Mouse (Mus musculus) liver, embryonic 14.5 days (tissue): ENCODE data around the gene Bend5. TPM values are rescaled to one million over a fixed set of nuclear protein-coding genes. Genes with fewer than 3 reads are reported as not detected.

ENCODE experiments used
- ATAC-seq: fragments of 200-750 bp; cut with Nextera tagmentation; 2 replicates; pipeline ENCODE4 v1.8.0; 2017; ENCODE audit warnings: moderate number of reproducible peaks, mild to moderate bottlenecking, moderate library complexity; ENCODE audit not compliant: insufficient read depth
- DNase-seq, 3 experiments: peaks; one replicate each; pipeline ENCODE4 v3.0.0-alpha.2; 2012 to 2013; ENCODE audit warnings: low read depth in 3 of 3, low spot score in 3 of 3
- H3K27ac ChIP-seq: fragments of 300-500 bp; sonication (generic); 2 replicates; pipeline ENCODE4 v1.5.1; 2014; ENCODE audit warnings: moderate library complexity, mild to moderate bottlenecking, control low read depth, inconsistent platforms
- H3K27me3 ChIP-seq: fragments of 300-500 bp; sonication (generic); 2 replicates; pipeline ENCODE4 v1.6.1; 2014; ENCODE audit warnings: mild to moderate bottlenecking, low read length, moderate library complexity; ENCODE audit not compliant: control insufficient read depth, insufficient read depth
- H3K36me3 ChIP-seq: fragments of 300-500 bp; sonication (generic); replicated peaks from 2 replicates; pipeline ENCODE4 v1.6.1; 2014; ENCODE audit warnings: low read depth; ENCODE audit not compliant: control insufficient read depth, insufficient read depth
- H3K4me1 ChIP-seq, 2 experiments: fragments of 200-500 bp in 1 of 2; fragments of 300-500 bp in 1 of 2; sonication (generic) in 1 of 2; replicated peaks; 2 replicates each; pipeline ENCODE4 v1.6.1; 2012 to 2014; ENCODE audit warnings: antibody characterized with exemption in 1 of 2, inconsistent platforms in 1 of 2, low read length in 1 of 2; ENCODE audit not compliant: control insufficient read depth in 2 of 2, insufficient read depth in 2 of 2
- H3K4me2 ChIP-seq: fragments of 300-500 bp; sonication (generic); 2 replicates; pipeline ENCODE4 v1.6.1; 2014; ENCODE audit warnings: low read depth, mild to moderate bottlenecking, control low read depth, moderate library complexity
- H3K4me3 ChIP-seq, 2 experiments: fragments of 200-500 bp in 1 of 2; fragments of 300-500 bp in 1 of 2; sonication (generic) in 1 of 2; 2 replicates each; pipeline ENCODE4 v1.5.1; 2012 to 2014; ENCODE audit warnings: low read depth in 2 of 2, low read length in 2 of 2, mild to moderate bottlenecking in 2 of 2, control low read depth in 1 of 2, inconsistent platforms in 1 of 2, moderate library complexity in 1 of 2; ENCODE audit not compliant: insufficient read depth in 1 of 2
- H3K9ac ChIP-seq: fragments of 300-500 bp; sonication (generic); replicated peaks from 2 replicates; pipeline ENCODE4 v1.6.1; 2014; ENCODE audit warnings: mild to moderate bottlenecking, control low read depth, moderate library complexity
- H3K9me3 ChIP-seq: fragments of 300-500 bp; sonication (generic); 2 replicates; pipeline ENCODE4 v1.6.1; 2016; ENCODE audit warnings: low read length, mixed read lengths; ENCODE audit not compliant: control insufficient read depth
- CTCF ChIP-seq: IDR thresholded peaks from 2 replicates; pipeline ENCODE4 v1.5.1; 2016; ENCODE audit warnings: antibody characterized with exemption, low read depth, control low read depth
- EP300 ChIP-seq: IDR thresholded peaks from 2 replicates; pipeline ENCODE4 v1.6.1; 2016; ENCODE audit warnings: antibody characterized with exemption, low read depth
- WGBS: fragments of 180-500 bp; shearing (Covaris S2); extraction: QIAGEN DNeasy Blood & Tissue Kit; methylation state at CpG from one replicate; pipeline ENCODE4 v1.1.7; 2014; ENCODE audit not compliant: insufficient replicate concordance; 5-methylcytosine and 5-hydroxymethylcytosine counted together
- polyA plus RNA-seq, 2 experiments: library from polyadenylated mRNA; depleted of rRNA in 1 of 2; stranded (reverse) in 1 of 2; unstranded in 1 of 2; fragments of >200 nt; fragmentation: Nextera tagmentation in 1 of 2; extraction: Ambion mirVana in 1 of 2; gene quantifications; 2 replicates each; pipeline versions ENCODE4 v1.2.1 to v1.2.3; 2012 to 2014

Gene Bend5
- polyA plus RNA-seq, 2 experiments: 0.32 to 0.47 TPM

GRCm38 (mm10) chr4:111487233-111487843, 72.5 kb downstream of the Bend5 start:
- Histone ChIP-seq H3K9me3 (no peaks in the 10 kb centered on the region), H3K4me3 (no peak overlapping the region), H3K4me2 (no peak overlapping the region), H3K36me3 (no peaks in the 10 kb centered on the region), H3K27ac (no peak overlapping the region), H3K9ac (no peak overlapping the region), H3K27me3 (no peaks in the 10 kb centered on the region), H3K4me1 (peaks cover 0 to 5% of the 10 kb centered on the region in 2 experiments; a peak in 2 of 4 replicates)
- TF ChIP-seq EP300 (no peak), CTCF (no peak)
- no peak for DNase-seq
- 89% methylated on average over 4 of the region's 4 CpGs for WGBS
- ATAC-seq: 0 out of 2 replicates have a peak, but pooled peaks have one; percentile 15

GRCm38 (mm10) chr4:111493750-111494404, 79.1 kb downstream of the Bend5 start:
- Histone ChIP-seq H3K36me3 (no peaks in the 10 kb centered on the region), H3K27ac (no peak overlapping the region), H3K27me3 (no peaks in the 10 kb centered on the region), H3K9me3 (no peaks in the 10 kb centered on the region), H3K9ac (no peak overlapping the region), H3K4me2 (no peak overlapping the region), H3K4me3 (no peak overlapping the region), H3K4me1 (peaks cover 0 to 8% of the 10 kb centered on the region in 2 experiments; a peak in 2 of 4 replicates)
- TF ChIP-seq EP300 (no peak), CTCF (peak; percentile 48)
- ATAC-seq (no peak), DNase-seq (no peak)
- WGBS: 49% methylated on average over 5 of the region's 5 CpGs

GRCm38 (mm10) chr4:111495949-111496348, 81.1 kb downstream of the Bend5 start:
- Histone ChIP-seq H3K27ac (no peak overlapping the region), H3K36me3 (no peaks in the 10 kb centered on the region), H3K4me2 (no peak overlapping the region), H3K27me3 (no peaks in the 10 kb centered on the region), H3K4me1 (peaks cover 14 to 21% of the 10 kb centered on the region in 2 experiments), H3K9me3 (no peaks in the 10 kb centered on the region), H3K4me3 (no peak overlapping the region), H3K9ac (no peak overlapping the region)
- 3% methylated on average over 2 of the region's 2 CpGs for WGBS
- ATAC-seq (peak; percentile 44; the same call in 1 of the 2 replicates), DNase-seq (peak in 2 of 3 experiments; percentile 38 to 43)
- TF ChIP-seq CTCF (peak; percentile 93), EP300 (no peak)

- Histone ChIP-seq H3K27ac (no peak overlapping the region), H3K36me3 (no peaks in the 10 kb centered on the region), H3K4me3 (no peak overlapping the region), H3K4me2 (no peak overlapping the region), H3K9me3 (no peaks in the 10 kb centered on the region), H3K9ac (no peak overlapping the region), H3K4me1 (peaks cover 38 to 41% of the 10 kb centered on the region in 2 experiments), H3K27me3 (no peaks in the 10 kb centered on the region)
- no peak for TF ChIP-seq EP300
- TF ChIP-seq CTCF: no peak
- no peak for DNase-seq
- ATAC-seq: no peak
- WGBS: 53% methylated on average over 3 of the region's 3 CpGs
These were observed 83.9 kb downstream of the Bend5 start for GRCm38 (mm10) chr4:111498751-111499150.

- peak overlapping the region; percentile 34 for H3K27ac ChIP-seq
- H3K4me3 ChIP-seq: no peak overlapping the region
- no peaks in the 10 kb centered on the region for H3K36me3 ChIP-seq
- H3K9me3 ChIP-seq: no peaks in the 10 kb centered on the region
- WGBS: 6% methylated on average over 1 of the region's 1 CpGs
- DNase-seq: peak; percentile 26 to 60 (median 48)
- no peak overlapping the region; the same call in 1 of the 2 replicates for H3K9ac ChIP-seq
- H3K4me2 ChIP-seq: peak overlapping the region; percentile 62
- no peak for TF ChIP-seq CTCF
- TF ChIP-seq EP300: peak; percentile 86
- ATAC-seq: peak; percentile 81
- H3K4me1 ChIP-seq: peaks cover 39 to 43% of the 10 kb centered on the region in 2 experiments
- no peaks in the 10 kb centered on the region for H3K27me3 ChIP-seq
These were observed 86.6 kb downstream of the Bend5 start for GRCm38 (mm10) chr4:111501441-111501840.
